Mouse (Mus musculus) intestine, postnatal 0 days (tissue): ENCODE data around the gene Cuta. TPM values are rescaled to one million over a fixed set of nuclear protein-coding genes. Genes with fewer than 3 reads are reported as not detected.
A peak's percentile ranks its signal among the peaks of the same experiment; 100 is the strongest.

Experiments used
- ATAC-seq: fragments of 200-750 bp; cut with Nextera tagmentation; 2 replicates; pipeline ENCODE4 v1.8.0; 2017; ENCODE audit warnings: mild to moderate bottlenecking, moderate TSS enrichment, moderate library complexity
- H3K27ac ChIP-seq: fragments of 300-500 bp; sonication (generic); 2 replicates; pipeline ENCODE4 v1.5.1; 2014; ENCODE audit warnings: mild to moderate bottlenecking, low read depth, low read length, moderate library complexity
- H3K27me3 ChIP-seq: fragments of 300-500 bp; sonication (generic); replicated peaks from 2 replicates; pipeline ENCODE4 v1.6.1; 2014; ENCODE audit warnings: low read length, mixed read lengths; ENCODE audit not compliant: control insufficient read depth, insufficient read depth
- H3K36me3 ChIP-seq: fragments of 300-500 bp; sonication (generic); 2 replicates; pipeline ENCODE4 v1.6.1; 2014; ENCODE audit warnings: mild to moderate bottlenecking, moderate library complexity; ENCODE audit not compliant: control insufficient read depth, insufficient read depth
- H3K4me1 ChIP-seq: fragments of 300-500 bp; sonication (generic); replicated peaks from 2 replicates; pipeline ENCODE4 v1.6.1; 2014; ENCODE audit warnings: antibody characterized with exemption, low read length, mixed read lengths; ENCODE audit not compliant: control insufficient read depth, insufficient read depth
- H3K4me2 ChIP-seq: fragments of 300-500 bp; sonication (generic); replicated peaks from 2 replicates; pipeline ENCODE4 v1.6.1; 2014; ENCODE audit warnings: low read depth, mild to moderate bottlenecking, moderate library complexity
- H3K4me3 ChIP-seq: fragments of 300-500 bp; sonication (generic); 2 replicates; pipeline ENCODE4 v1.5.1; 2014; ENCODE audit warnings: low read depth, low read length
- H3K9ac ChIP-seq: fragments of 300-500 bp; sonication (generic); 2 replicates; pipeline ENCODE4 v1.6.1; 2014; ENCODE audit warnings: mild to moderate bottlenecking, low read depth, low read length
- H3K9me3 ChIP-seq: fragments of 300-500 bp; sonication (generic); 2 replicates; pipeline ENCODE4 v1.6.1; 2016; ENCODE audit warnings: mixed run types; ENCODE audit not compliant: control insufficient read depth
- CTCF ChIP-seq: sonication (generic); IDR thresholded peaks from 2 replicates; pipeline ENCODE4 v1.5.1; 2016; ENCODE audit warnings: low read depth, mild to moderate bottlenecking, control low read depth, antibody characterized with exemption, moderate library complexity
- WGBS: fragments of 180-500 bp; shearing (Covaris S2); extraction: QIAGEN DNeasy Blood & Tissue Kit; methylation state at CpG from one replicate; pipeline ENCODE4 v1.1.7; 2014; 5-methylcytosine and 5-hydroxymethylcytosine counted together
- microRNA-seq: library from miRNA; unstranded; fragments of <30 nt; microRNA quantifications from one replicate; pipeline ENCODE4, GENCODE M21; 2016
- polyA plus RNA-seq: library from polyadenylated mRNA; unstranded; fragments of >200 nt; fragmentation: Nextera tagmentation; extraction: Ambion mirVana; gene quantifications from 2 replicates; pipeline ENCODE4 v1.2.1, GENCODE M21; 2015

The Cuta gene
- polyA plus RNA-seq, 1 experiment from 2014 or later: 287 TPM

GRCm38 (mm10) chr17:26886047-26886749 is 53.2 kb downstream of the Cuta start:
- peak; percentile 100 for TF ChIP-seq CTCF
- peak; percentile 86 for ATAC-seq
- Histone ChIP-seq H3K4me3 (peak overlapping the region; percentile 45), H3K4me2 (peak overlapping the region; percentile 71), H3K27ac (no peak overlapping the region), H3K9ac (no peak overlapping the region), H3K4me1 (peaks cover 8% of the 10 kb centered on the region; the same call in 1 of the 2 replicates), H3K9me3 (no peaks in the 10 kb centered on the region), H3K36me3 (no peaks in the 10 kb centered on the region), H3K27me3 (no peaks in the 10 kb centered on the region)
- 9% methylated on average over 30 of the region's 30 CpGs for WGBS

DNA sequence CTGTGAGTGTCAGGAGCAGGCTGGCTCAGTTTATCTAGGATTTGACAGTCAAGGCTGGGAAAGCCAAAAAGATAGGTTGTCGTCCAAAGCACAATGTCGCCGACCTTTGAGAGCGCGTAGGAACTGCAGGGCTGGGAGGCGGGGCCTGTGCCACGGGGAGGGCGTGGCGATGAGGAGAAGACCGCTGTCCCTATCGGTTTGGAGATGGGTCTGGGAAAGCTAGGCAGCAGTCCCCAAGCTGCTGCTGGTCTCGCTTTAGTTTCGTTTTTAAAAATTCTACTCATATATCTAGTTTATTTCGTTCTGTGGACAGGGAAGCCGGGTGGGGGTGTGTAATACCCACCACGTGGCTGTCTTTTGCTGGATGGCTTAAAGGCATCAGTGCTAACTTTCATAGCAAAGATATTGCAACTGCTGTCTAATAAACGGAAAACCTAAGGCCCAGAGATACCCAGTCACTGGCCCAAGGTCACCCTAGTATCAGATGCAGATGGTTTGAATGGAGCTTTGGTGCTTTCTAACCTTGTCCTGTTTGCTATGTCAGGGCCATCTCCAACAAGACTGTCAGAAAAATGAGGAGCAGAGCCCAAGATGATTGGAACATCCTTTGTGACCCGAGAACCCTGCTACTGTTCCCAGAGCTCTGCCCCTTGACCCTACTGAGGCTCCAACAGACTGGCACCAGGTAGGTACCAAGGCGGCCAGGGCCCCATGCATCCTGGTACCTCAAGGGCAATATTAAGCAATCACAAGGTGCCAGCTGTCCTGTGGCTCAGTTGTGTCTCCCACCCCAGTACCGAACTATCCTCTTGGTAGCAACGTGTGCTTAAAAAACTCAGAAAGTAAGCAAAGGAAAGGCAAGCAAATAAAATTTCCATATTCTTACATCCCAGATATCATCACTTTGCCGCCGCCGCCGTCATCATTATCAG is 54.1 kb downstream of the Cuta start:
- peak; percentile 61; the same call in 1 of the 2 replicates for ATAC-seq

More for the DNA sequence above, 54.1 kb downstream of the Cuta start:
- Histone ChIP-seq H3K36me3 (no peaks in the 10 kb centered on the region), H3K9ac (0 out of 2 replicates have a peak overlapping the region, but pooled peaks have one; percentile 11), H3K4me3 (peak overlapping the region; percentile 45), H3K4me1 (peaks cover 8% of the 10 kb centered on the region; the same call in 1 of the 2 replicates), H3K9me3 (no peaks in the 10 kb centered on the region), H3K4me2 (peak overlapping the region; percentile 71), H3K27ac (no peak overlapping the region), H3K27me3 (no peaks in the 10 kb centered on the region)
- TF ChIP-seq CTCF: peak; percentile 77
- 15% methylated on average over 25 of the region's 25 CpGs for WGBS

Small RNA genes within 50 kb of the gene (microRNA-seq; reads per million reads assigned to microRNA genes)
- gene Gm27775 (not detected), gene Mir3083 (not detected), gene Mir6968 (not detected)

Other genes with a start within 250 kb of the Cuta start
- gene Crebrf, start 223.9 kb downstream of the Cuta start, polyA plus RNA-seq: 13.5 and 15.1 TPM in 2 replicates
- gene Bnip1, start 158.5 kb downstream of the Cuta start, polyA plus RNA-seq: 29.7 and 30.7 TPM in 2 replicates
- 0.08 and 0.58 TPM in 2 replicates for gene Nkx2-5, start 94.6 kb downstream of the Cuta start, polyA plus RNA-seq
- 0.94 and 1.4 TPM in 2 replicates for gene Kifc5b, start 22.5 kb downstream of the Cuta start, polyA plus RNA-seq
- 11.2 and 11.6 TPM in 2 replicates for gene Phf1, start 6.5 kb downstream of the Cuta start, polyA plus RNA-seq
- gene Syngap1, start 1.7 kb upstream of the Cuta start, polyA plus RNA-seq: 0.35 and 0.39 TPM in 2 replicates
- gene Zbtb9, start 33.6 kb upstream of the Cuta start, polyA plus RNA-seq: 6.5 and 6.7 TPM in 2 replicates
- gene Bak1, start 89.4 kb upstream of the Cuta start, polyA plus RNA-seq: 18.1 and 18.2 TPM in 2 replicates
- 6.1 and 7.2 TPM in 2 replicates for gene Itpr3, start 117.7 kb upstream of the Cuta start, polyA plus RNA-seq
- 190 and 206 TPM in 2 replicates for gene Uqcc2, start 194.3 kb upstream of the Cuta start, polyA plus RNA-seq
- gene Ip6k3, start 228.2 kb upstream of the Cuta start, polyA plus RNA-seq: not detected in 2 replicates